Mouse (Mus musculus): ENCODE measurements around the gene Scp2.

The Scp2 gene

DNA sequence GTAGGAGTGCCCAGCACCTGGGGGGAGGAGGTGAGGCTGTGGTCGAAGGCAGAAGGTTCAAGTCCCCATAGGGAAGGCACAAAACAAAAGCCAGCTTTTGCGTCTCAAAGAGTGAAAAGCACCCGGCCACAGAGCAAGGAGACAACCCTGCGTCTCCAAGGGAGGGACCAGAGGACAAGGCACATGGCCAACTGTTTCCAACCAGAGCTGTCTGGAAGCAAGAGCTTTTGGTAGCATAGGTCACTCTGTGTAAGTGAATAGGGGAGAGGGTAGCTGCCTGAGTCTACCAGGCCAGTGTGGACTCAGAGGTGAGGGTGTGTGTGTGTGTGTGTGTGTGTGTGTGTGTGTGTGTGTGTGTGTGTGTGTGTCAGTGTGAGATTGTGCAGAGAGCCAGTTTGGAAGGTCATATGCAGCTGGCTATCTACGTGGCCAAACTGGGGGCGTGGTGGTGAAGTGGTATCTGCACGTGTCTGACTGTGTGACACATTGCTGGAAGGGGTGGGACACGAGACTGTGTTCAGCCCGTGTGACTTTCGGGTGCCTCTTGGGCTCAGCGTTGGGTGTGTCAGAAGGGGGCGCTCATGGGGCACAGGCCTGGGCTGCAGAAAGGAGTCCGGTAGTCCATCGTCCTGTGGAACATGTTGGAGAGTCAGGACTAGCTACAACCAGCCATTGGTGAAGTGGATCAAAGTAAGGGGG, 129.6 kb downstream of the Scp2 start:
- peak; percentile 21 for DNase-seq

GRCm38 (mm10) chr4:108014466-108014865, 130.3 kb downstream of the Scp2 start:
- no peak for DNase-seq

DNA sequence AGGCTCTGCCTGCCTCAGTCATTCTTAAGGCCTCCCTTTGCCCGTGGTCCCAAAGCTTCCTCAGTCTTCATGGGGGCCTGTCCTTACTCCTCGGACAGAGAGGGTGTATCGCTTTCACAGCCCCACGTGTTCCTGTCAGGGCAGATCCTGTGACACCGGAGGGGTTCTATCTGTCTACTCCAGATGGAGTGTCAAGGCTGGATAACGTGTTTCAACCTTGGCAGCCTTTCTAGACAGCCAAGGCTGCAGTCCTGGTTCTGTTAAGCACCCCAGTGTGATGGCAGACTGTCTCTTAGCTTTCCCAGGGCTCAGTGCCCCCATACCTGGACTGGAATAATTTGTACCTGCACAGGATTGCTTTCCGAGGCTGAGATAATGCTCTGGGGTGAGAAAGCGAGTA, 136.3 kb downstream of the Scp2 start:
- no peak for DNase-seq

DNA sequence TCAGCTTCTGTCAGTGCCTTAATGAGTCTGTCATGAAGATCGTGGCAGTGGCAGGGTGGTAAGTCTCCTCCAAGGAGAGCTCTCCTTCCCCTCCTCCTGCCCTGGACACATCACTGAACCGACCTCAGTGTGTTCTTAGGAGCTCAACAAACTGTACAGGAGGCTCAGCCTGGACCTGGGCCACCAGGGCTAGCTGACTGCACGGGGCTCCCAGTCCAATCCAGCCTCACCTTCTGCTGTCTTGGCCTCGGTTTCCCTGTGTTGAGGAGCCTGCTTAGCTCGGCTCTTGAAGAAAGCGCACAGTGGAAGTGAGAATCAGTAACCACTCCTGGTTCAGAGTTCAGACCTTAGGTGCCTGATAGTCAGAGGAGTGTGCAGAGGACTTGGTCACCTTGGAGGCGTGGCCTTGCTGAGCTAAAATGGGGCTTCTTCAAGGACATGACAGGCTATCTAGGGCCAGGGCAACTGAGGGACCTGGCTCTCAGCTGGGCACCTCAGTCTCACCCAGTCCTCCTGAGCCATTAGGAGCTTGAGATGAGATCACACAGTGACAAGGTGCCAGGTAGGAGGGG, 137.2 kb downstream of the Scp2 start:
- DNase-seq: no peak

- DNase-seq: no peak
Observed at GRCm38 (mm10) chr4:108005328-108005727, 139.5 kb downstream of the Scp2 start.

GRCm38 (mm10) chr4:107999380-107999779, 145.4 kb downstream of the Scp2 start:
- DNase-seq: no peak

GRCm38 (mm10) chr4:107998641-107999332, 146.0 kb downstream of the Scp2 start:
- DNase-seq: no peak

- no peak for DNase-seq
Observed at GRCm38 (mm10) chr4:107996418-107996986, 148.3 kb downstream of the Scp2 start.

- no peak for DNase-seq
Observed at GRCm38 (mm10) chr4:107995727-107996126, 149.1 kb downstream of the Scp2 start.

GRCm38 (mm10) chr4:107995011-107995410, 149.8 kb downstream of the Scp2 start:
- DNase-seq: no peak
